Mouse (Mus musculus): Measurements from ENCODE around the gene March6. TPM values are rescaled to one million over a fixed set of nuclear protein-coding genes. Genes with fewer than 3 reads are reported as not detected.
A peak's percentile ranks its signal among the peaks of the same experiment; 100 is the strongest.

The March6 gene
- polyA plus RNA-seq, 1 experiment from 2014 or later, result 12.9 TPM

GRCm38 (mm10) chr15:31510477-31511405 lies 20.1 kb downstream of the March6 start:
- 0 out of 2 replicates have a peak overlapping the region, but pooled peaks have one; percentile 8 for H3K27ac ChIP-seq (replicated peaks)
- H3K9ac ChIP-seq, result no peak overlapping the region
- H3K27me3 ChIP-seq, result no peaks in the 10 kb centered on the region
- WGBS (ENCODE audit: insufficient replicate concordance), result 70% methylated on average over 7 of the region's 7 CpGs
- ATAC-seq (ENCODE audit: insufficient read depth), result peak; percentile 58
- 0 out of 2 replicates have a peak, but pooled peaks cover 4% of the 10 kb centered on the region for H3K36me3 ChIP-seq (replicated peaks)
- no peak overlapping the region for H3K4me3 ChIP-seq (replicated peaks)
- H3K9me3 ChIP-seq (replicated peaks), result no peaks in the 10 kb centered on the region
- peaks cover 33% of the 10 kb centered on the region for H3K4me1 ChIP-seq (replicated peaks)
- H3K4me2 ChIP-seq, result peak overlapping the region; percentile 4; the same call in 1 of the 2 replicates

- Histone ChIP-seq H3K27me3 (no peaks in the 10 kb centered on the region), H3K4me2 (no peak overlapping the region), H3K4me3 (replicated peaks) (no peak overlapping the region), H3K27ac (replicated peaks) (no peak overlapping the region), H3K36me3 (replicated peaks) (peaks cover 27% of the 10 kb centered on the region), H3K9me3 (replicated peaks) (no peaks in the 10 kb centered on the region), H3K9ac (no peak overlapping the region), H3K4me1 (replicated peaks) (peaks cover 17% of the 10 kb centered on the region)
- ATAC-seq (ENCODE audit: insufficient read depth), result no peak
- WGBS (ENCODE audit: insufficient replicate concordance), result 57% methylated on average over 2 of the region's 2 CpGs
These were observed 25.8 kb downstream of the March6 start for GRCm38 (mm10) chr15:31505082-31505481.

GRCm38 (mm10) chr15:31503447-31503846 lies 27.4 kb downstream of the March6 start:
- peaks cover 35% of the 10 kb centered on the region for H3K36me3 ChIP-seq (replicated peaks)
- H3K4me1 ChIP-seq (replicated peaks), result peaks cover 17% of the 10 kb centered on the region
- no peak overlapping the region for H3K4me3 ChIP-seq (replicated peaks)
- H3K9ac ChIP-seq, result no peak overlapping the region
- no peak for ATAC-seq (ENCODE audit: insufficient read depth)
- no peaks in the 10 kb centered on the region for H3K27me3 ChIP-seq
- peak overlapping the region; percentile 25; the same call in 1 of the 2 replicates for H3K4me2 ChIP-seq
- 48% methylated on average over 3 of the region's 3 CpGs for WGBS (ENCODE audit: insufficient replicate concordance)
- H3K27ac ChIP-seq (replicated peaks), result peak overlapping the region; percentile 62; the same call in 1 of the 2 replicates
- H3K9me3 ChIP-seq (replicated peaks), result no peaks in the 10 kb centered on the region

- Histone ChIP-seq H3K4me2 (no peak overlapping the region), H3K36me3 (replicated peaks) (peaks cover 40% of the 10 kb centered on the region), H3K27me3 (no peaks in the 10 kb centered on the region), H3K9ac (no peak overlapping the region), H3K9me3 (replicated peaks) (no peaks in the 10 kb centered on the region), H3K4me1 (replicated peaks) (peaks cover 17% of the 10 kb centered on the region), H3K4me3 (replicated peaks) (no peak overlapping the region), H3K27ac (replicated peaks) (no peak overlapping the region; the same call in 1 of the 2 replicates)
- 75% methylated on average over 4 of the region's 4 CpGs for WGBS (ENCODE audit: insufficient replicate concordance)
- no peak for ATAC-seq (ENCODE audit: insufficient read depth)
These were observed 27.9 kb downstream of the March6 start for GRCm38 (mm10) chr15:31502996-31503395.

- Histone ChIP-seq H3K4me1 (replicated peaks) (peaks cover 17% of the 10 kb centered on the region), H3K27ac (replicated peaks) (no peak overlapping the region), H3K4me2 (no peak overlapping the region), H3K4me3 (replicated peaks) (no peak overlapping the region), H3K9me3 (replicated peaks) (no peaks in the 10 kb centered on the region), H3K27me3 (no peaks in the 10 kb centered on the region), H3K9ac (no peak overlapping the region), H3K36me3 (replicated peaks) (peaks cover 46% of the 10 kb centered on the region)
- ATAC-seq (ENCODE audit: insufficient read depth), result peak; percentile 34; the same call in 1 of the 2 replicates
- WGBS (ENCODE audit: insufficient replicate concordance), result 67% methylated on average over 1 of the region's 1 CpGs
These were observed 28.5 kb downstream of the March6 start for GRCm38 (mm10) chr15:31502313-31502712.

- Histone ChIP-seq H3K9me3 (replicated peaks) (no peaks in the 10 kb centered on the region), H3K27ac (replicated peaks) (no peak overlapping the region), H3K4me2 (no peak overlapping the region), H3K4me1 (replicated peaks) (no peaks in the 10 kb centered on the region), H3K27me3 (no peaks in the 10 kb centered on the region), H3K4me3 (replicated peaks) (no peak overlapping the region), H3K36me3 (replicated peaks) (peaks cover 73% of the 10 kb centered on the region), H3K9ac (no peak overlapping the region)
- ATAC-seq (ENCODE audit: insufficient read depth), result no peak
- 85% methylated on average over 9 of the region's 9 CpGs for WGBS (ENCODE audit: insufficient replicate concordance)
These were observed 36.0 kb downstream of the March6 start for GRCm38 (mm10) chr15:31494803-31495202.

- H3K36me3 ChIP-seq (replicated peaks), result peaks cover 73% of the 10 kb centered on the region
- no peak overlapping the region for H3K9ac ChIP-seq
- H3K9me3 ChIP-seq (replicated peaks), result no peaks in the 10 kb centered on the region
- WGBS (ENCODE audit: insufficient replicate concordance), result 71% methylated on average over 3 of the region's 3 CpGs
- H3K4me1 ChIP-seq (replicated peaks), result no peaks in the 10 kb centered on the region
- no peak overlapping the region for H3K4me2 ChIP-seq
- ATAC-seq (ENCODE audit: insufficient read depth), result no peak
- no peak overlapping the region for H3K27ac ChIP-seq (replicated peaks)
- no peaks in the 10 kb centered on the region for H3K27me3 ChIP-seq
- no peak overlapping the region for H3K4me3 ChIP-seq (replicated peaks)
These were observed 36.5 kb downstream of the March6 start for GRCm38 (mm10) chr15:31494310-31494709.

- 81% methylated on average over 2 of the region's 2 CpGs for WGBS (ENCODE audit: insufficient replicate concordance)
- no peak for ATAC-seq (ENCODE audit: insufficient read depth)
- Histone ChIP-seq H3K4me3 (replicated peaks) (no peak overlapping the region), H3K4me1 (replicated peaks) (no peaks in the 10 kb centered on the region), H3K27ac (replicated peaks) (no peak overlapping the region), H3K9ac (no peak overlapping the region), H3K9me3 (replicated peaks) (no peaks in the 10 kb centered on the region), H3K36me3 (replicated peaks) (peaks cover 66% of the 10 kb centered on the region), H3K4me2 (no peak overlapping the region), H3K27me3 (no peaks in the 10 kb centered on the region)
These were observed 43.4 kb downstream of the March6 start for GRCm38 (mm10) chr15:31487407-31487806.

GRCm38 (mm10) chr15:31476678-31477077 lies 54.2 kb downstream of the March6 start:
- Histone ChIP-seq H3K4me1 (replicated peaks) (no peaks in the 10 kb centered on the region), H3K27ac (replicated peaks) (no peak overlapping the region), H3K4me2 (no peak overlapping the region), H3K27me3 (no peaks in the 10 kb centered on the region), H3K9me3 (replicated peaks) (no peaks in the 10 kb centered on the region), H3K4me3 (replicated peaks) (no peak overlapping the region), H3K9ac (no peak overlapping the region), H3K36me3 (replicated peaks) (peaks cover 75% of the 10 kb centered on the region)
- 79% methylated on average over 1 of the region's 1 CpGs for WGBS (ENCODE audit: insufficient replicate concordance)
- ATAC-seq (ENCODE audit: insufficient read depth), result no peak

GRCm38 (mm10) chr15:31472645-31473574 lies 57.9 kb downstream of the March6 start:
- no peaks in the 10 kb centered on the region for H3K4me1 ChIP-seq (replicated peaks)
- H3K4me3 ChIP-seq (replicated peaks), result no peak overlapping the region
- no peak overlapping the region for H3K4me2 ChIP-seq
- WGBS (ENCODE audit: insufficient replicate concordance), result 65% methylated on average over 4 of the region's 4 CpGs
- no peak overlapping the region for H3K27ac ChIP-seq (replicated peaks)
- peaks cover 59% of the 10 kb centered on the region for H3K36me3 ChIP-seq (replicated peaks)
- no peaks in the 10 kb centered on the region for H3K27me3 ChIP-seq
- no peaks in the 10 kb centered on the region for H3K9me3 ChIP-seq (replicated peaks)
- no peak for ATAC-seq (ENCODE audit: insufficient read depth)
- H3K9ac ChIP-seq, result no peak overlapping the region

- peaks cover 60% of the 10 kb centered on the region for H3K36me3 ChIP-seq (replicated peaks)
These were observed 59.3 kb downstream of the March6 start for GRCm38 (mm10) chr15:31471529-31471928.

More at GRCm38 (mm10) chr15:31471529-31471928, 59.3 kb downstream of the March6 start:
- WGBS (ENCODE audit: insufficient replicate concordance), result 85% methylated on average over 4 of the region's 4 CpGs
- H3K4me3 ChIP-seq (replicated peaks), result no peak overlapping the region
- H3K9me3 ChIP-seq (replicated peaks), result no peaks in the 10 kb centered on the region
- H3K4me1 ChIP-seq (replicated peaks), result no peaks in the 10 kb centered on the region
- no peaks in the 10 kb centered on the region for H3K27me3 ChIP-seq
- no peak overlapping the region for H3K4me2 ChIP-seq
- H3K27ac ChIP-seq (replicated peaks), result no peak overlapping the region
- ATAC-seq (ENCODE audit: insufficient read depth), result no peak
- H3K9ac ChIP-seq, result no peak overlapping the region

All from liver, embryonic 15.5 days (tissue).